Comparison of ENCODE assay signal across 21 mouse cellular contexts in the genomic region with DNA sequence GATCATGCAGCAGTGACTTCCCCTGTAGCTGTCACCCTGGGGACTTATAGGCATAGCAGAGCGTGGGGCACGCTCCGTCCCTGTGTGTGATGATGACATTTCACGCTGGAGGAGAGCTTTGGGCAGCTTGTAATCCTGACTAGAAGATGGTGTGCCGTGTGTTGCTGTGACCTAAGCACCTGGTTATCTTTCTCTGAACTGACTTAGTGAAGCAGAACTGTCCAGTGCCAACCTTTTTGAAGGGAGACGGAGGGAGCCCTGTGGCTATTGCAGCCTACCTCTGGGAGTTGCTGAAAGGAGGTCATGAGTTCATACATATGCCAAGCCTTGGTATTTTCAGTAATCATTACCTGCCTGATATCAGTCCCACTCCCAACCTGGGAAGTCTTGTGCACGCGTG. TPM values are rescaled to one million over a fixed set of nuclear protein-coding genes. Genes with fewer than 3 reads are reported as not detected.
"Had no signal": no experiment of that assay in that cellular context is flagged by ENCODE, and none has a peak within 500 bp of the region (broad histone marks: within the 10 kb centered on the region; RNA-seq: fewer than 3 reads in every experiment).

TSS of gene Serpina1f (minus strand) at position 101 of the 400 bp plus-strand sequence.

- H3K9ac ChIP-seq: neural tube, embryonic 13.5 days; neural tube, embryonic 15.5 days; stomach, embryonic 15.5 days had no signal

- H3K27me3 ChIP-seq: neural tube, embryonic 13.5 days; neural tube, embryonic 15.5 days; stomach, embryonic 15.5 days had no signal

- H3K27ac ChIP-seq: neural tube, embryonic 13.5 days; neural tube, embryonic 15.5 days; stomach, embryonic 15.5 days; stomach, postnatal 0 days had no signal

- H3K36me3 ChIP-seq: neural tube, embryonic 13.5 days; neural tube, embryonic 15.5 days; stomach, embryonic 15.5 days had no signal

- H3K9me3 ChIP-seq: neural tube, embryonic 13.5 days; neural tube, embryonic 15.5 days; stomach, embryonic 15.5 days had no signal

- H3K4me3 ChIP-seq: neural tube, embryonic 13.5 days; neural tube, embryonic 15.5 days; stomach, embryonic 15.5 days had no signal

- H3K4me2 ChIP-seq: neural tube, embryonic 13.5 days; neural tube, embryonic 15.5 days; stomach, embryonic 15.5 days had no signal

- H3K4me1 ChIP-seq: neural tube, embryonic 13.5 days; neural tube, embryonic 15.5 days; stomach, embryonic 15.5 days had no signal

- DNase-seq: retina, postnatal 1 day; right cerebral cortex, adult 18-20 months; right cerebral cortex, postnatal 14 days; right cerebral cortex, postnatal 25 days; right cerebral cortex, postnatal 4 days; spleen, adult 18-20 months; thymus, adult 18-20 months; thymus, adult 2 months; thymus, postnatal 14 days; thymus, postnatal 25 days; thymus, postnatal 36 days; thymus, postnatal 4 days had no signal

RNA-seq across cellular contexts. Expression of gene Serpina1f, which starts in this region (rescaled TPM):
- polyA plus RNA-seq: neural tube, embryonic 13.5 days; neural tube, embryonic 14.5 days; neural tube, embryonic 15.5 days; stomach, embryonic 14.5 days; stomach, embryonic 15.5 days; stomach, embryonic 16.5 days; stomach, postnatal 0 days; thymus, postnatal 0 days; urinary bladder, adult 2 months had no signal
